Mouse (Mus musculus) right cerebral cortex, adult 18-20 months (tissue): ENCODE results near the gene Rbm4.
"Not testable (repeated sequence)": the region's sequence is repeated elsewhere in the genome, so short reads cannot be mapped to it uniquely, and the experiment has no call there.

Source experiments
- DNase-seq: peaks from one replicate; pipeline ENCODE4 v3.0.0; 2022; ENCODE audit warnings: mixed read lengths

Rbm4 gene

DNA sequence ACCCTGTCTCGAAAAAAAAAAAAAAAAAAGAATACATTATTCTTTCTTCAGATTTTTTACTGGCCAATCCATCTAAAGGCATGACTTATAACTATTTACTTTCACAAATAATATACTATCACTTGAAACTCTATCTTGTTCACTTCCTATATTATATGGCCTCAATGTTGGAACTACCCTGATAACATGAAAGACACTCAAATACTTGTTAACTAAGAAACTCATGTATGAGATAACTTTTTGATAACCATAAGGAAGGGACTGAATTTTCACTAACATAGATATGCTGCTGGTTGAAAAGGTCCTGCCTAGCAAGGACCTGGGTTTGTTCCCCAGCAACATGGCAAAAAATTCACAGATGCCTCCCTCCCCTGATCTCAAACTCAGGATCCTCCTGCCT lies 2.2 kb upstream of the Rbm4 start:
- no peak for DNase-seq

DNA sequence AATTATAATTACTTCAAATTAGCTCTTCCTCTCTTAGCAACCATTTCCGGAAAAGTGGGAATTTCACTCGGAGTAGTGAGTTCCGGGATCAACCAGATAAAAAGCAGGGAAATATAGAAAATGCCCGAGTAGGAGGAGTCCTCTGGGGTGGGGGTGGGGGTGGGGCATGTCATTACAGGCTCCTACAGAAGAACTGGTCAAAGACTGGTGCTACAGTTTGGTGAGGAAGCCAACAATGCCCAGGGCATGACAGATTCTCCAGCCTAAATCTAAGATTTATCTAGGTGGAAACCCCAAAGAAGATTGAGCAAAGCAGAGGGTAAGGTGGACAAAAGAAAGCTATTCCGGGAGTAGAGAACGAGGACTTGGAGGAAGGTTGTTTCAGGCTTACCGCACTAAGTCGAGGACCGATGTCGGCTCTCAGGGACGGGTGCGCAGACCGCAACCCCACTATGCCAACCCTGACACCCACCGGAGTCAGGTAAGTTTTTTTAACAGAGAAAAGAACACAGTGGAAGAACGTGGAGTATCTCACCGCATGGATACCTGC lies 345 bp downstream of the Rbm4 start:
- DNase-seq = no peak

DNA sequence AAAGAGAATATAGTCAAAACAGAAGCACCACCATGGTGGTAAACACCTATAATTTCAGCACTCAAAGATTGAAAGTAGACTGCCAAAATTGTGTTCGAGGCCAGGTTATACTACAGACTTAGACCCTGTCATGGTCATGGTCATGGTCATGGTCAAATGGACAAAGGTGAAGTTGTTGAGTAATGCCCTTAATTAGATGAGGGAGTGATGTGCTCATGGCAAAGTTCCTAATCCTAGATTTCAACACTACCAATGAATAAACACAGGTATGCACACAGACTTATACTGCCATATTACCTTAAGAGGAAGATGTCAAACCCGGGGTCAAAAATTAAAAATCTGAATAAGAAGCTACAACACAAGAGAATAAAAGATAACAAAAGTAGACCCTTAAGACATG lies 7.4 kb downstream of the Rbm4 start:
- DNase-seq = no peak

GRCm38 (mm10) chr19:4785206-4785605 lies 8.5 kb downstream of the Rbm4 start:
- no peak for DNase-seq

- DNase-seq = no peak
Observed at GRCm38 (mm10) chr19:4782891-4783290, 10.8 kb downstream of the Rbm4 start.

- no peak for DNase-seq
Observed at GRCm38 (mm10) chr19:4772785-4773184, 20.9 kb downstream of the Rbm4 start.

DNA sequence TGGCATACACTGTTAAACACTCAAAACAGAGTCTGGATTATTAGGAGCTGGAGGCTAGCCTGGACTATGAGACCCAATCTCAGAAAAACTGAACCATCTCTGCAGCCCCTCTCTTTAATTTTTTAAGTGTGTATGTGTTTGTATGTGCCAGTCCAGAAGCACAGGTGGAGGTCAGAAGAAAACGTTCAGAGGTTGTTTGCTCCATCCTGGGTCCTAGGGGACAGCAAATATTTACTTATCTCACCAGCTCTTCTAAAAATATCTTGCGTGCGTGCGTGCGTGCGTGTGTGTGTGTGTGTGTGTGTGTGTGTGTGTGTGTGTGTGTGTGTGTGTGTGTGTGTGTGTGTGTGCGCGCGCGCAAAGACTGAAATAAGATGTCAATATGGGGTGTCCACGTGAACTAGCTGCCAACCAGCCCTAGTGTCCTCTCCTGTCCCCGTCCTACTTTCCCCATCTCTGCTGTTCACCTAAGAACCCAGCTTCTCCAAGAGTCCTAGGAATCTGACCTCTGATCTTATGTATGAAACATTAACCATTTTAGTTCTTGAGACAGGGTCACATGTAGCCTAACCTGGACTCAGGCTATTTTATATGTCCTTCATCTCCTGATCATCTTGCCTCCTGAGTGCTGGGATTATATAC lies 26.1 kb downstream of the Rbm4 start:
- DNase-seq = no peak

DNA sequence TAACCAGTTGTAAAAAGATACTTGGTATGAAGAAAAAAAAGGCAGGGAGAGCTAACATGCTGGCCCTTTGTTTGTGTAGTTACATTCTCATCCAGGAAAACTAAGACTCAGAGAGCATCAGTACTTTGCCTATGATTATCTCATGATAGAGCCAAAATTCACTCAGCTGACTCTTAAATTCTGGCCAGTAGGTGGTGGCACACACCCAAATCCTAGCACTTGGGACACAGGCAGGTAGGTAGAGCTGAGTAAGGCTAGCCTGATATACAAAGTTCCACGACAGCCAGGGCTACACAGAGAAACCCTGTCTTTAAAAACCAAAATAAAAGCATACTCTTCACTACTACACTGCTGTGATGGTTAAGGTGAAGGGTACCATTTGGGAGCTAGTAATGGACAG lies 30.8 kb downstream of the Rbm4 start:
- DNase-seq = no peak

GRCm38 (mm10) chr19:4760544-4760943 lies 33.2 kb downstream of the Rbm4 start:
- not testable (repeated sequence) for DNase-seq

DNA sequence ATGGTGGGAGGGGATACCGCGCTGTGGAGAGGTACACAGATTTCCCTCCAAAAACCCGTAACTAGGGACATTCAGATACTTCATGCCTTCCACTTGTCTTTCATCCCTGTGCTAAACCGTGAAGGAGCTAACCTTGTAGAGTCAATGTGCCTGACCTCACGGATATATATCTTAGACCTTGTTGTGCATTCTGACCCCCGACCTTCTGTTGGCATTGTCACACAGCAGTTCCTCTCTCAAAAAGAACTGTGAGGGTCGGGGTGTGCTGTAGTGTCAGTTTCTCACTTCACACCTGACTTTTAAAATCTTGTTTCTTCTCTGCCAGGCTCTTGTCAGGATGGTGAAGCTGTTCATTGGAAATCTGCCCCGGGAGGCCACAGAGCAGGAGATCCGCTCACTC lies 36.8 kb downstream of the Rbm4 start:
- no peak for DNase-seq

DNA sequence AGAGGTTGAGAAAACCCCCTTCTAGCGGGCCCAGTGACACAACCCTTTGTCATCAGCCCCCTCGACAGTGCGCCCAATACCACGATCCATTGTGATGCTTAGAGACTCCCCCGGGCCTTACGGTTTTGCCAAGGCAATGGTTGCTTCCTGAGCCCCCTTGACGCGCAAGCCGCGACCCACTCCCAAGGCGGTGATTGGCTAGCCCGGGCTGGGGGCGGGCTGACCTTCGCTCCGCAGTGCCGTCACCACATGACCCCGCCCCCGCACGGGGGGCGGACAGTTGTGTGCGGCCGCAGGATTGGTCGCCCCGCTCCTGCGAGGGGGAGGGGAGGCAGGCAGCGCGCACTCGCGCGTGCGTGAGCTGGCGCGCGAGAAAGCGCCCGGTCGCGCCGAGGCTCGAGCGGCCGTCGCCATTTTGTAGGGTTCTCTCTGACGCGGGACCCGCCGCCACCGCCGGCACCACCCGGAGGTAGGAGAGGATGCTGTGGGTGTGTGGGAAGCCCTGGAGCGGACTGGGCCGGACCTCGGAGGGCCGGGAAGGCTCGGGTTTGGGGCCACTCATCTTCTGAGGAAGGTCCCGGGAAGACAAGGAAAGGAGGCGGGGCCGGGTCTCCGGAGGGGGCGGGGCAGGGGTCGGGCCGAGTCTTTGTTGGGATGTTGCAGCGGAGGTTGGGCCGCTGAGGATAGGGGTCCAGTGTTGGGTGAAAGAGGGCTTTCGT lies 37.3 kb downstream of the Rbm4 start, which contains the start of gene Rbm4b:
TSS of gene Rbm4b (plus strand) at position 305 of the 719 bp plus-strand sequence.
- peak; percentile 97 for DNase-seq

- peak; percentile 90 for DNase-seq
Observed at GRCm38 (mm10) chr19:4755565-4756192, 38.0 kb downstream of the Rbm4 start.

DNA sequence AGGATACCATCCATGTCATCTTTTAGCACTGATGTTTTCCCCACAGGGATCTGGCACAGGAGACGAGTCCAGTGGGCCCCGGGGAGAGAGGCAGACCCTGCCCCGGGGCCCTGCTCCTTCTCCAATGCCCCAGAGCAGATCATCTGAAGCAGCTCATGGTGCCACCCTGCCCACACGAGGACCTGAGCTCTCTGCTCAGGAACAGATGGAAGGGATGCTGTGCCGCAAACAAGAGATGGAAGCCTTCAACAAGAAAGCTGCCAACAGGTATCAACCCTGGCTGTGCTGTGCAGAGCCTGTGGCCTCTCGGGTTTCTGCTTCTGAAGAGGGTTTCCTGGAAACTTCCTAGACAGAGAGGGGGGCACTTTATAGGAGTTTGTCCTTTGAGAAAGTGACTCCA lies 43.7 kb downstream of the Rbm4 start:
- DNase-seq = no peak

- no peak for DNase-seq
Observed at GRCm38 (mm10) chr19:4748493-4748892, 45.2 kb downstream of the Rbm4 start.

GRCm38 (mm10) chr19:4747631-4748312 lies 45.9 kb downstream of the Rbm4 start:
- DNase-seq = no peak

GRCm38 (mm10) chr19:4746611-4747010 lies 47.1 kb downstream of the Rbm4 start:
- no peak for DNase-seq

- DNase-seq = no peak
Observed at GRCm38 (mm10) chr19:4745681-4746080, 48.0 kb downstream of the Rbm4 start.

DNA sequence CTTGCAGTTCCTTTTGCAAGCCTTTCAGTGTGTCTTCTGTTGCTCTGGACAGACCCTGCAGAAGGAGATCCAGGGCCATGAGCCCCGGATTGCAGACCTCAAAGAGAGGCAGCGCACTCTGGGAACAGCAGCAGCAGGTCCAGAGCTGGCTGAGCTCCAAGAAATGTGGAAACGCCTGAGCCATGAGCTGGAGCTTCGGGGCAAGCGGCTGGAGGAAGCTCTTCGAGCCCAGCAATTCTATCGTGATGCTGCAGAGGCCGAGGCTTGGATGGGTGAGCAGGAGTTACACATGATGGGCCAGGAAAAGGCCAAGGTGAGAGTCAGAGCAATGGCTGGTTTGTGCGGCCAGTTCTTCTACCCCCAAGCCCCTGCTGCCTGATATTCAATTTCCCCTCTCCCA lies 48.6 kb downstream of the Rbm4 start:
- DNase-seq = no peak

GRCm38 (mm10) chr19:4744026-4744425 lies 49.7 kb downstream of the Rbm4 start:
- DNase-seq = no peak

- DNase-seq = no peak
Observed at GRCm38 (mm10) chr19:4743524-4743923, 50.2 kb downstream of the Rbm4 start.

GRCm38 (mm10) chr19:4742229-4742628 lies 51.5 kb downstream of the Rbm4 start:
- DNase-seq = no peak

- DNase-seq = no peak
Observed at GRCm38 (mm10) chr19:4741482-4741881, 52.2 kb downstream of the Rbm4 start.

DNA sequence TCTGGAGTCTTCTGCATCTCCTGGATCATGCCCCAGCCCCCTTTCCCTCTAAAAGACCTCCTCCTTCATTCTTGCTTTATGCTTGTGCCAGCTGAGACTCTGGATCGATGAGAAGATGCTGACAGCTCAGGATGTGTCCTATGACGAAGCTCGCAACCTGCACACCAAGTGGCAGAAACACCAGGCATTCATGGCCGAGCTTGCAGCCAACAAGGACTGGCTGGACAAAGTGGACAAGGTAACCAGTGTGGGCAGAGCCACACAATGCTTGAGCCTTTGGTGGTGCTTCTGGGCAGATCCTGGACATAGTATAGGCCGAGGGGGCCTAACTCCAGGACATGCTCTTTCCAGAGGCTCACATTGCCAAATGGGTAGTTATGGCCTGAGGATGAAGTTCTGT lies 53.9 kb downstream of the Rbm4 start:
- no peak for DNase-seq
